Mouse (Mus musculus) hematopoietic stem cell, adult 5-6 weeks (primary cell): ENCODE results near the gene Serpina3j. TPM values are rescaled to one million over a fixed set of nuclear protein-coding genes. Genes with fewer than 3 reads are reported as not detected.
"Not testable (repeated sequence)": the region's sequence is repeated elsewhere in the genome, so short reads cannot be mapped to it uniquely, and the experiment has no call there.

Source experiments
- ATAC-seq, 2 experiments: fragments of 125-278 bp in 1 of 2; replicated peaks in 1 of 2; 2 replicates each; pipeline ENCODE4 v1.8.0; 2016 to 2017; ENCODE audit warnings: inconsistent platforms in 2 of 2, mild to moderate bottlenecking in 2 of 2, moderate number of reproducible peaks in 2 of 2, low read depth in 1 of 2, moderate TSS enrichment in 1 of 2; ENCODE audit not compliant: low FRiP score in 2 of 2, poor library complexity in 2 of 2, severe bottlenecking in 2 of 2, insufficient read depth in 1 of 2, low TSS enrichment in 1 of 2
- total RNA-seq: library from RNA; stranded (forward); fragments of 172-1452, 232-1000 nt; gene quantifications from 2 replicates; pipeline ENCODE4 v1.2.3, GENCODE M21; 2017

Serpina3j gene
- not detected in 2 replicates for total RNA-seq

GRCm38 (mm10) chr12:104314253-104314652 is at the start of gene Serpina3j:
TSS of gene Serpina3j (plus strand) at chr12:104314553.
- no peak for ATAC-seq

DNA sequence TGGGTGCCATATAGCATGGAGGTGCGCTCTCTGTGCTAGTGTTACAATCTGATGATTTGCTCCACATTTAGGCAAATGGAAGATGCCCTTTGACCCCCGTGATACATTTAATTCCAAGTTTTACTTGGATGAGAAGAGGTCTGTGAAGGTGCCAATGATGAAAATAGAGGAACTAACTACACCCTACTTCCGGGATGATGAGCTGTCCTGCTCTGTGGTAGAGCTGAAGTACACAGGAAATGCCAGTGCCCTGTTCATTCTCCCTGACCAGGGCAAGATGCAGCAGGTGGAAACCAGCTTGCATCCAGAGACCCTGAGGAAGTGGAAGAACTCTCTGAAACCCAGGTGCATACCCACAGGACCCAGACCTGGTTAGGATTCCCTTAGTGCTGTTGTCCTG is 48.0 kb upstream of the Serpina3j start:
- peak in 1 of 2 experiments; percentile 32; a peak in 2 of 4 replicates for ATAC-seq

DNA sequence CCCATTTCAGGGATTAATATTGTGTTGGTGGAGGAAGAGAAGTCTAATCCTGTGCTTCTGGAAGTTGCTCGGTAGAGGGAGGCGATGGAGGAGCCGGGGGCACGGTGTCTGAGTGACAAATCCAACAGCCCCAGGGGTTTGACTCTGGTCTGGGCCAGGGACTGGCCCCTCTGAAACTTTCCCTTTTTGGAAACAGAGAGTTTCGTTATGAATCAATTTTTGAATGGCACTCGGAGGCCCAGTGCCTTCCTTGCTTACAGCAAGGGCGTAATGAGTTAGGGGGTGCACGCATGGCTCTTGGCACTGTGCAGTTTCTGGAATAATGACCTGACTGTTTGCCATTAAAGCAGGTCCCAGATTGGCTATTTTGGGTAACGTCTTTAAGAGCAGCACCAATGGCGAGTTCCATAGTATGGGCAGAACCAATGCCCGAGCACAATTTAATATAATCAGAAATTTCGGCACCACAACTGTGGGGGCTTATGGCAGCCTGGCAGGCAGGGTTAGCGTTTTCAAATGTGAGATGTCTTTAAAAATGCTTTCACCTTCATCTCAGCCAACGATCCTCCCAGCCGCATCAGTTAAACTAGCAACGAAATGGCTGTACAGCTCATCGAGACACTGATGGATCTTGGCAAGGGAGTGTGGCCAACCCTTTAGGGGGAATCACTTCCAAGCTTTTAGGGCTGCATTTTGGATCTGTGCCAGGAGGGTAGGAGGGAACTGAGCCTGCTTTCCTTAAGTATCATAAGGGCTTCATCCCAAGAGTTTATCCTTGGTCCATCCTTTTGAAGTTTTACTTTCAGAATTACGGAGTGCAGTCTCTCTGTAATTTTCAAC is 35.9 kb upstream of the Serpina3j start:
- ATAC-seq = no peak

- ATAC-seq = no peak
Measured at GRCm38 (mm10) chr12:104279056-104279435, 35.3 kb upstream of the Serpina3j start.

DNA sequence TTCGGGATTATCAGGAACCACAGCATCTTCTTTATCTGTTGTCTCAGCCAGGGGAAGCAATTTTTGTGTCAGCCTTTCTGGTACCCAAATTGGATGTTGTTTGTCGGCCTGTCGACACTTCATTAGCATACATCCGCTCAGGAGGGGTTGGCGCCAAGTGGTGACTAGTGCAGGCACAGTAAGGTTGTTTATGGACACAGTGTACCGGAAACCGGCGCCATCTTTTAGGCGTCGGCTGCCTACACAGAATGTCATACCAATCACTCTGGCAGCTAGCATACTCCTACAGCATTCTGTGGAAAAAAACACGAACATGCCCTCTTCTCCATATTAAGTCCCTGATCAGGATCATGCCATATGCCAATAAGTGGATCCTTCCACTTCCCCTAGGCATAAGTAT is 31.0 kb upstream of the Serpina3j start:
- ATAC-seq = no peak

GRCm38 (mm10) chr12:104288336-104288735 is 26.0 kb upstream of the Serpina3j start:
- no peak for ATAC-seq

DNA sequence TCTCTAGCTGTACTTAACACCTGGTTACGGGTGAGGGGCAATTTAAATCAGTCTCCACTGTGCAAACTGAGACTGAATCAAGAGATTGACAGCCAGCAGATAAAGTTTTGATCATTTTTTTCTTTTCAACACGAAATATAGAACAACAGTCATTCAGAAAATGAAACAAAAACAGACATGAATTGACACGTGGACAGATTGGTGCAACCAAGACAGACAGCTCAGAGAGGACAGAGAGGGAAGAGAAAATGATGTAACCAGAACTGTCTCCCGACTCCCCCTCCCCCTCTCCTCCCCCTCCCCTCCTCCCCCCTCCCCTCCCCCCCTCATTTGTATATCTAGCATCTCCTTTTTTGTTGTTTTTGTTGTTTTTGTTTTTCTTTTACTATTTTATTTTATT is 24.5 kb upstream of the Serpina3j start:
- no peak for ATAC-seq

- no peak for ATAC-seq
Measured at GRCm38 (mm10) chr12:104293963-104294362, 20.4 kb upstream of the Serpina3j start.

DNA sequence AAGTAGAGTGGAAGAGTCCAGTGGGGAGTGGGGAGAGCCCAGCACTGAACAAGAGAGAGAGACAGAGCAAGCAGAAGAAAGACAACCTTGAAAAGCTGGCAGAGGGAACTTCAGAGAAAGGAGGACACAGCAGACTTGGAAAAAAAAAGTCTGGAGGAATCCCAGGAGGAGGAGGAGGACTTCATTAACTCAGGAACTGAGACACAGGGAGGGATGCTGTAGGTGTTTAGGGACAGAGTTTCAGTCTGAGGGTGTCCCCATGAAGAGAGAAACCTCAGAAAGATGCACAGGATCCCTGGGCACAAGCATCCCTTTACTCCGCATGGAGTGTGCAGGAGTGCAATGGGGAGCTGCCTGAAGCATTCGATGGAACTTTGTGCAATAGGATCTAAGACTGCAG is 16.3 kb upstream of the Serpina3j start:
- ATAC-seq = no peak

- ATAC-seq = no peak
Measured at GRCm38 (mm10) chr12:104305991-104306390, 8.4 kb upstream of the Serpina3j start.

DNA sequence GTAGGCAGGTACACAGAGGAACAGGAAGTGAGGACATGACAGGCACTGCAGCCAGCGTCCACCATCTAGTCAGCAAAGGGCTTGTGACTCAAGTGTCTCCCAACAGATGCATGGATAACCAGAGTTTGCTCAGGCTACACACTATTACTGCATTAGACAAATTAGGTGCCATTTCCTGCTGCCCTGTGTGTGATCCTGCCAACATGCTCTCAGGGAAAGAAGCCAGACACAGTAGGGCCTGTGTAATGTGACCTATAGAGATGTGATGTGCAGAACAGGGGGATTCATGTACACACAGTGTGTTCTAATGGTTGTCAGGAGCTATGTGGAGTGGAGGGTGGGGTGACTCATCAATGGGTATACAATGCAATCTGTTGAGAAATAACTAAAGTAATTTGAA is 8.1 kb downstream of the Serpina3j start:
- ATAC-seq = no peak

GRCm38 (mm10) chr12:104331701-104332100 is 17.3 kb downstream of the Serpina3j start:
- ATAC-seq = no peak

DNA sequence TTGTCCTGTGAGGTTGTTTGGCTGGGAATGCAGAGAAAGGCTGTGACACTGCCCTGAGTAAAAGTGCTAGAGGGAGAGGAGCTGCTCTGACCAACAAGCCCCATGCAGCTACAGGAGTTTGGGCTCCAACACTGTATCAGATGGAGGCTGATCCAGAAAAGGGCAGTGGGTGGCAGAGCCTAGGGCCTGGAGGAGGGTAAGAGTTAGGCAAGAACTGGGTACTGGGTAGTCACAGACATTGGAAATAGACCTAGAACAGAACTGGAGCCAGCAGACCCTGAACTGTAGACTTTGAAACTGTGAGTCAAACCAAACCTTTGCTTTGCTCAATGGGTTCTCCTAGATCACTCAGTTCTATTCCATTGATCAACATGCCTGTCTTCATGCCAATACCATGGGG is 22.5 kb downstream of the Serpina3j start:
- not testable (repeated sequence) for ATAC-seq

GRCm38 (mm10) chr12:104338226-104338625 is 23.9 kb downstream of the Serpina3j start, which contains the start of the genes Serpina3k and Serpina3m:
TSS of gene Serpina3k (plus strand) at chr12:104338486.
TSS of gene Serpina3m (plus strand) at chr12:104338486.
- not testable (repeated sequence) for ATAC-seq

- ATAC-seq = no peak
Measured at GRCm38 (mm10) chr12:104338705-104339104, 24.4 kb downstream of the Serpina3j start.

DNA sequence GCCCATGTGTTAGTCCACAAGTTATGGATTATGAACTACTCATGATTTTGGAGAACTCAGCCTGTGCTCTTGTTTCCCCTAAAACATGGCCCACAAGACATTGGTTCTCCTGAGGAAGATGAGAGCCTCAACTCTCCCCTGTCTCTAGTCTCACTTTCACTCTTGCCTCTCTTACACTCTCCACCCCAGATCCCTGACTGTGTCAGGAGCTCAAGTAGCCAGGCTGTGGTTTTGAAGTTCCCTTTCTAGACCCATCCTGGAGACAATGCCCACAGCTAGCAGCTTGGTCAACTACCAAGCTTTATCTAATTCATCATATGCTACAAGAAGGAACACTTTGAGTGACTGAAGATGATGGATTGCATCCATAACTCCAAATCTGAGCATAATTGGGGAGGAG is 28.1 kb downstream of the Serpina3j start:
- peak; percentile 42 to 58 for ATAC-seq

DNA sequence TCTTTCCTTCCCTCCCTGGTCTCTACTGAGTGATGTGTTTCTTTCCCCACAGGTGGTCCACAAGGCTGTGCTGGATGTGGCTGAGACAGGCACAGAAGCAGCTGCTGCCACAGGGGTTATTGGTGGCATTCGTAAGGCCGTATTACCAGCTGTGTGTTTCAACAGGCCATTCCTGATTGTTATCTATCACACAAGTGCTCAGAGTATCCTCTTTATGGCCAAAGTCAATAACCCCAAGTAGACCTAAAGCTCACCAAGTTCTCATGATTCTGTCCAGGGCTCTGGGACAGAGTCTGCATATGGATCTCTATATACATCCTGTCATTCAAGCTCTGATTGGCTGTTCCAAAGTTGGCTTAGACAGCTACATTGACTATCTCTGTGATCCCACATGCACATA is 30.8 kb downstream of the Serpina3j start:
- no peak for ATAC-seq

GRCm38 (mm10) chr12:104345707-104346106 is 31.4 kb downstream of the Serpina3j start:
- ATAC-seq = no peak

DNA sequence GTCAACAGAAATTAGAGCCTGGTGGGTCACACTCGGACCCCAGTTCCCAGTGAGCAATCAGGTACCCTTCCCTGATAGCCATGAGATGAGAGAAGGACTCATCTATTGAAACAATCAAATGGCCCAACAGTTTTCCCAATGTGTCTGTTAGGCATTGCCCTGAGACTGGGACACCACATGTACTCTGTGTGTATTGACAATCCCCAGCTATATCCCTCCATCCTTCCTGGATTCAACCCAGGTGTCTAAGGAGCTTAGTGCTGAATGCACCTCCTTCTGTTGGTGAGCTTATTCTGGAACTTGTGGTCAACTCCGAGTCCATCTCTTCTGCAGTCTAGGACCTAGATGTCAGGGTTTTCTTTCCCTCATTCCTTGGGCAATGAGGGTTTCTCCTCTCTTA is 32.7 kb downstream of the Serpina3j start:
- no peak for ATAC-seq
